ENCODE assay signal across 10 mouse cellular contexts in the genomic region with DNA sequence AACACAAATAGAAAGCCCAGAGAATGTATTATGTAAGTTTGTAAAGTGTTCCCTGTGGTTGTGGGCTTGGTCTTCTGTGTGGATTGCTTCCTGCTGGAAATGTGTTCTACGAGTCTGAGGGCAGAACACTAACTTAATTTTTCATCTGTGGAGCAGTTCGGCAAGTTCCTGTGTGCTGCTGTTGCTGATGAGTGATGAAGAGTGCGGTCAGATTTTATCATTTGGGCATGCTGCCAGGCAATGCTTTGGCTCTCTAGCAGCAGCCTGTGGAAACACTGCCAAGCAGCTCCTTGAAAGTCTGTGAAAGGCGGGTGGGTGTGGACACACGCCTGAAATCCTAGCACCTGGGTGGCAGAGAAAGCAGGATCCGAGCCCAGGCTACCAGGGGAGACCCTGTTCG. TPM values are rescaled to one million over a fixed set of nuclear protein-coding genes. Genes with fewer than 3 reads are reported as not detected.
DNase-seq lines count a peak whose midpoint lies in the region; ATAC-seq lines count a peak whose summit lies in the region.
"Had no signal": no experiment of that assay in that cellular context is flagged by ENCODE, and none has a peak within 500 bp of the region (broad histone marks: within the 10 kb centered on the region; RNA-seq: fewer than 3 reads in every experiment).

No protein-coding gene starts in this region.

- no peaks in the 10 kb centered on the region for H3K9me3 ChIP-seq in forebrain, embryonic 12.5 days
- no peaks in the 10 kb centered on the region for H3K9me3 ChIP-seq in forebrain, embryonic 15.5 days
- no peaks in the 10 kb centered on the region for H3K9me3 ChIP-seq in embryonic facial prominence, embryonic 15.5 days (replicated peaks)
- H3K9me3 ChIP-seq in kidney, embryonic 14.5 days (ENCODE audit: control insufficient read depth, low read length), result no peaks in the 10 kb centered on the region
- H3K9me3 ChIP-seq in megakaryocyte, embryonic 14.5 days, result no peaks in the 10 kb centered on the region

- peaks cover 15% of the 10 kb centered on the region for H3K4me1 ChIP-seq in forebrain, embryonic 12.5 days
- peaks cover 7% of the 10 kb centered on the region; the same call in 1 of the 2 replicates for H3K4me1 ChIP-seq in forebrain, embryonic 15.5 days
- H3K4me1 ChIP-seq in embryonic facial prominence, embryonic 15.5 days, result peaks cover 19% of the 10 kb centered on the region; the same call in 1 of the 2 replicates
- H3K4me1 ChIP-seq in kidney, embryonic 14.5 days (ENCODE audit: control insufficient read depth, insufficient read depth, low read length), result peaks cover 29% of the 10 kb centered on the region
- H3K4me1 ChIP-seq in megakaryocyte, embryonic 14.5 days, result peaks cover 11% of the 10 kb centered on the region

- no peak overlapping the region for H3K4me3 ChIP-seq in forebrain, embryonic 12.5 days (replicated peaks)
- no peak overlapping the region for H3K4me3 ChIP-seq in forebrain, embryonic 15.5 days
- no peak overlapping the region for H3K4me3 ChIP-seq in embryonic facial prominence, embryonic 15.5 days (replicated peaks)
- no peak overlapping the region for H3K4me3 ChIP-seq in kidney, embryonic 14.5 days (ENCODE audit: low read length)
- peak overlapping the region; percentile 62 for H3K4me3 ChIP-seq in megakaryocyte, embryonic 14.5 days (replicated peaks)
- H3K4me3 ChIP-seq: erythroblast, embryonic 14.5 days; myocyte had no signal

- H3K4me2 ChIP-seq in forebrain, embryonic 12.5 days, result no peak overlapping the region
- no peak overlapping the region for H3K4me2 ChIP-seq in forebrain, embryonic 15.5 days (replicated peaks)
- no peak overlapping the region for H3K4me2 ChIP-seq in embryonic facial prominence, embryonic 15.5 days (replicated peaks)
- H3K4me2 ChIP-seq in kidney, embryonic 14.5 days (replicated peaks; ENCODE audit: low read depth, low read length), result no peak overlapping the region

- H3K27ac ChIP-seq in forebrain, embryonic 12.5 days, result 0 out of 2 replicates have a peak overlapping the region, but pooled peaks have one; percentile 15
- no peak overlapping the region for H3K27ac ChIP-seq in forebrain, embryonic 15.5 days (replicated peaks)
- peak overlapping the region; percentile 59 for H3K27ac ChIP-seq in embryonic facial prominence, embryonic 15.5 days (replicated peaks)
- peak overlapping the region; percentile 53; the same call in 1 of the 2 replicates for H3K27ac ChIP-seq in kidney, embryonic 14.5 days (ENCODE audit: low read depth, low read length)

- WGBS in forebrain, embryonic 12.5 days, result 71% methylated on average over 7 of the region's 7 CpGs
- WGBS in forebrain, embryonic 15.5 days, result 33% methylated on average over 7 of the region's 7 CpGs
- 30% methylated on average over 7 of the region's 7 CpGs for WGBS in embryonic facial prominence, embryonic 15.5 days
- WGBS in kidney, embryonic 14.5 days, result 49% methylated on average over 7 of the region's 7 CpGs

- no peaks in the 10 kb centered on the region for H3K27me3 ChIP-seq in forebrain, embryonic 12.5 days
- H3K27me3 ChIP-seq in forebrain, embryonic 15.5 days, result no peaks in the 10 kb centered on the region
- no peaks in the 10 kb centered on the region for H3K27me3 ChIP-seq in embryonic facial prominence, embryonic 15.5 days
- no peaks in the 10 kb centered on the region for H3K27me3 ChIP-seq in kidney, embryonic 14.5 days (ENCODE audit: control insufficient read depth, insufficient read depth, low read length)
- H3K27me3 ChIP-seq in megakaryocyte, embryonic 14.5 days (replicated peaks), result no peaks in the 10 kb centered on the region

- no peak overlapping the region for H3K9ac ChIP-seq in forebrain, embryonic 12.5 days
- no peak overlapping the region for H3K9ac ChIP-seq in forebrain, embryonic 15.5 days (replicated peaks)
- no peak overlapping the region for H3K9ac ChIP-seq in embryonic facial prominence, embryonic 15.5 days
- no peak overlapping the region for H3K9ac ChIP-seq in kidney, embryonic 14.5 days (ENCODE audit: low read depth, low read length)

- no peak for ATAC-seq in forebrain, embryonic 12.5 days (ENCODE audit: low FRiP score)
- ATAC-seq in forebrain, embryonic 15.5 days (replicated peaks), result no peak
- peak; percentile 69 for ATAC-seq in embryonic facial prominence, embryonic 15.5 days (ENCODE audit: insufficient number of reproducible peaks, low FRiP score, low TSS enrichment, low read depth)
- no peak for ATAC-seq in kidney, embryonic 14.5 days (ENCODE audit: low FRiP score, low TSS enrichment)

- DNase-seq in 3T3-L1 (ENCODE audit: low read depth, low spot score), result peak; percentile 70
- DNase-seq in thymus, adult 18-20 months, result no peak
- DNase-seq in adipocyte (ENCODE audit: low spot score), result no peak

- no peaks in the 10 kb centered on the region for H3K36me3 ChIP-seq in forebrain, embryonic 12.5 days (replicated peaks)
- H3K36me3 ChIP-seq in forebrain, embryonic 15.5 days, result no peaks in the 10 kb centered on the region
- no peaks in the 10 kb centered on the region for H3K36me3 ChIP-seq in embryonic facial prominence, embryonic 15.5 days
- H3K36me3 ChIP-seq in kidney, embryonic 14.5 days (ENCODE audit: control insufficient read depth, insufficient read depth, low read length), result no peaks in the 10 kb centered on the region
- no peaks in the 10 kb centered on the region for H3K36me3 ChIP-seq in megakaryocyte, embryonic 14.5 days (replicated peaks; ENCODE audit: low read length)

RNA-seq across cellular contexts. Expression of a gene that starts 41.0 kb away (rescaled TPM):
- polyA plus RNA-seq in forebrain, embryonic 12.5 days (2016; fragmentation: Nextera tagmentation; extraction: Ambion mirVana), result 121 and 128 TPM in 2 replicates
- polyA plus RNA-seq in forebrain, embryonic 15.5 days (2015; fragmentation: Nextera tagmentation; extraction: Ambion mirVana), result 50.1 and 52.6 TPM in 2 replicates
- polyA plus RNA-seq in embryonic facial prominence, embryonic 15.5 days (2015; fragmentation: Nextera tagmentation; extraction: Ambion mirVana), result 15.3 and 16.1 TPM in 2 replicates
- polyA plus RNA-seq in kidney, embryonic 14.5 days (2014; fragmentation: Nextera tagmentation; extraction: Ambion mirVana), result 54.1 and 65.7 TPM in 2 replicates
- 1.1 and 1.3 TPM in 2 replicates for polyA plus RNA-seq in megakaryocyte, embryonic 14.5 days (2012; ENCODE audit: insufficient read depth, low replicate concordance)
